Mouse (Mus musculus) splenic B cell, adult 2 months (primary cell): ENCODE measurements around the gene Capn1.

Experiments used
- DNase-seq: peaks from one replicate; pipeline ENCODE4 v3.0.0-alpha.2; 2011; ENCODE audit warnings: low read depth, low spot score
- H3K27me3 ChIP-seq: 2 replicates; pipeline ENCODE4 v1.6.1; 2012; ENCODE audit warnings: mild to moderate bottlenecking, low read length, moderate library complexity, mixed read lengths; ENCODE audit not compliant: control insufficient read depth, poor library complexity, insufficient read depth, severe bottlenecking
- H3K36me3 ChIP-seq: 2 replicates; pipeline ENCODE4 v1.6.1; 2012; ENCODE audit warnings: mild to moderate bottlenecking, low read length, moderate library complexity, mixed read lengths; ENCODE audit not compliant: control insufficient read depth, poor library complexity, insufficient read depth, severe bottlenecking

Gene Capn1

GRCm38 (mm10) chr19:6015511-6016315 is at the start of gene Capn1:
Capn1 (minus strand) TSS chr19:6015897.
- Histone ChIP-seq H3K27me3 (no peaks in the 10 kb centered on the region), H3K36me3 (no peaks in the 10 kb centered on the region)
- DNase-seq, result peak; percentile 54

DNA sequence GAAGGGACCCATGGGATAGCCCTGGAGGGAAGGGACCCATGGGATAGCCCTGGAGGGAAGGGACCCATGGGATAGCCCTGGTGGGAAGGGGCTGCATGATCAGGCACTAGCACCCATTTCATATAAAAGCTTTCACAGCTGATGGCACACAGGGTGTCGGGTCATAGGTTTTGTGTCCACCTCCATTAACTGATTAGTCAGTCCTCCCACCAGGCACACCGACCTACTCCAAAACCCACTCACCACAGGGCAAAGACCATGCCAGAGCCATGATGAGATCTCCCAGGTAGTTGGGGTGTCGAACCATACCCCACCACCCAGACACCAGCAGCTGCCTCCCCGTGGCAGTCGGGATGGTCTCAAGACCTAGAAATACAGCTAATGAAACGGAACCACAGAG is 47.4 kb upstream of the Capn1 start:
- DNase-seq, result no peak
- Histone ChIP-seq H3K27me3 (no peaks in the 10 kb centered on the region), H3K36me3 (peaks cover 3% of the 10 kb centered on the region)

DNA sequence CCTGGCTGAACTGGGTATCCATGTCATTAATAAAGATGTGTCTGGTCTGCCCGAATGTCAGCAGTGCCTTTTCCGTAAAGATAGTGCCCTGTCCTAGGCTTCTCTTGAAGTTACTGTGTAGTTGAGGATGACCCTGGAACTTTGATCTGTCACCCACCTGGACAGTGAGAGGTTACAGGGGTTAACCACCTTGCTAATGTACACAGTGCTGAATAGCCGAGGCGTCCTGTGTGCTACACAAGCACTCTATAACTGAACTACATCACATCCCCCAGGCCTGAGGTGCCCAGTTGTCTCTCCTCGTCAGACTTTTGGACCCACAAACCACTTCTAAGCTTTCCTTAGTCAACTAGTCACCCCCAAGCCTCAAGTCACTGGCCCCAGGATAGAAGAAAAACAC is 46.7 kb upstream of the Capn1 start:
- no peaks in the 10 kb centered on the region for H3K27me3 ChIP-seq
- H3K36me3 ChIP-seq, result peaks cover 3% of the 10 kb centered on the region
- DNase-seq, result no peak

GRCm38 (mm10) chr19:6061641-6062302 is 46.1 kb upstream of the Capn1 start:
- peaks cover 3% of the 10 kb centered on the region for H3K36me3 ChIP-seq
- H3K27me3 ChIP-seq, result no peaks in the 10 kb centered on the region
- peak; percentile 66 for DNase-seq

DNA sequence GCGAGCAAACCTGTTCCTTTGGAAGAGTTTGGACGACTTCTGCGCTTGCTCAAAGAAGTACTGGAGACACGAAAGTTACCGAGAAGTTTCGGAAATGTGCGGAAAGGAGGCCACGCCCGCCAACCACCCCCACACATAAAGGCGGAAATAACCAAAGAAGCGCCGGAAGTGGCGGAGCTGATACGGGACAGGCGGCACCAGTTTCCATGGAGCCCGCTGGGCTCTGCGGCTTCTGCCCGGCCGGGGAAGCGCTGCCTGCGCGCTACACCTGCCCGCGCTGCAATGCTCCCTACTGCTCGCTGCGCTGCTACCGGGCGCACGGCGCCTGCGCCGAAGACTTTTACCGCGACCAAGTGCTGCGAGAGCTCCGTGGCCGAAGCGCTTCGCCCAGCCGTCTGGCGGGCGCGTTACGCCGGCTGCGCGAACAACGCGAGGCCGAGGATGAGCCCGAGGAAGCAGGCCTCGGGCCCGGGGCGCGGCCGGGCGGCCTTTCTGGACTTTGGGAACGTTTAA is 45.4 kb upstream of the Capn1 start, which contains the start of gene Znhit2:
TSS of gene Znhit2 (plus strand) at position 172 of the 513 bp plus-strand sequence.
- Histone ChIP-seq H3K27me3 (no peaks in the 10 kb centered on the region), H3K36me3 (peaks cover 3% of the 10 kb centered on the region)
- DNase-seq, result peak; percentile 94

DNA sequence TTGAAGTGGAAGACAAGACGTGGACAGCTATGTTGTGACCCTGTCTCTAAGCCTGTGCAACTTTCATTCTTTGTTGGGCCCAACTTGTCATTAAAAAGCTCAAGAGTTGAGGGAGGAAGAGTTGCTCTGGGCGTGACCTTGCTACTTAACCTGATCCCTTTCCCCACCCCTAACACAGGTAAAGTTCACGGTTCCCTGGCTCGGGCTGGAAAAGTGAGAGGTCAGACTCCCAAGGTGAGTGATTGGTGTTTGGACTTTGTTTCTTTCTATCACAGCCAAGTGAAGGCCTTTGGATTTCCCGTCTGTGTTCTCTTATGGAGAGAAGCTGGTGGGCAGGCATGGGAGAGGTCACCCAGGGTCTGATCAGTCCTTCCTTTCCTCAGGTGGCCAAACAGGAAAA is 43.3 kb upstream of the Capn1 start:
- DNase-seq, result no peak
- H3K36me3 ChIP-seq, result peaks cover 5% of the 10 kb centered on the region

DNA sequence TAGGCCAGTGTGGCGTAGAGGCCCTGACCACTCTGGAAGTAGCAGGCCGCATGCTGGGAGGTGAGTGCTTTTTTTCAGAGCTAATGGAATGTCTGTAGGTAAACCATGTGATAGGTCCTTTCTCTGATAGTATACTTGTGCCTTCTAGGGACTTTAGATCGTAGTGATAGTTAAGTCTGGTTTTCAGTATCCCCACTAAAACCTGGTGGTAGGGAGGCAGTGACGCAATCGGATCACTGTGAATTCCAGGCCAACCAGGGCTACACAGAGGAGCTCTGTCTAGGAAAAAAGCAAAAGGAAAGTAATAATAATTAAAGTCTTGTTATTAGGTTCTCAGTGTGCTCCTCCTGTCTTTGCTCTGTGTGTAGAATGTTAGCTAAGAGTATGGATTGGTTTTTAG is 42.8 kb upstream of the Capn1 start:
- Histone ChIP-seq H3K36me3 (peaks cover 5% of the 10 kb centered on the region), H3K27me3 (no peaks in the 10 kb centered on the region)
- DNase-seq, result no peak

More for the DNA sequence above, 43.3 kb upstream of the Capn1 start:
- H3K27me3 ChIP-seq, result no peaks in the 10 kb centered on the region

- peak; percentile 99 for DNase-seq
- H3K36me3 ChIP-seq, result peaks cover 11% of the 10 kb centered on the region
- no peaks in the 10 kb centered on the region for H3K27me3 ChIP-seq
Observed at GRCm38 (mm10) chr19:6057313-6058096, 41.8 kb upstream of the Capn1 start, which contains the start of the genes Mrpl49 and Fau. Mrpl49 (minus strand) TSS chr19:6057785. Fau (plus strand) TSS chr19:6057844.

DNA sequence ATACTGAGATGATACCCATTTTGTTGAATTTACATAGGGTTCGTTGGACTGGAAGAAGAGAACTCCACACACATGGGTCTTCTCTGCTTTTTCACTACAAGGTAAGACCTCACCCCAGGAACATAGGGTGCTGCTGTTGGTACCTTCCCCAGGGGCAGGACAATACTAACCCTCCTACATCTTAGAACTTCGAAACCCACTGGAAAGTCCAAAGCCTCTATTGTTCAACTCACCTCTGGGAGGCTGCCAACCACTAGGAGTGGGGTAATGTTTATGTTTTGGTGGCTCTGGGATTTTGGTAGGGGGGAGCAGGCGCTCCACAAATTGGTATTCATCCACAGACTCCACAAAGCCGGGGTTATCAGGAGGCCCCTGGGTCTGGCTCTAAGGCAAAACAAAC is 41.0 kb upstream of the Capn1 start:
- no peak for DNase-seq
- Histone ChIP-seq H3K36me3 (peaks cover 19% of the 10 kb centered on the region), H3K27me3 (no peaks in the 10 kb centered on the region)

DNA sequence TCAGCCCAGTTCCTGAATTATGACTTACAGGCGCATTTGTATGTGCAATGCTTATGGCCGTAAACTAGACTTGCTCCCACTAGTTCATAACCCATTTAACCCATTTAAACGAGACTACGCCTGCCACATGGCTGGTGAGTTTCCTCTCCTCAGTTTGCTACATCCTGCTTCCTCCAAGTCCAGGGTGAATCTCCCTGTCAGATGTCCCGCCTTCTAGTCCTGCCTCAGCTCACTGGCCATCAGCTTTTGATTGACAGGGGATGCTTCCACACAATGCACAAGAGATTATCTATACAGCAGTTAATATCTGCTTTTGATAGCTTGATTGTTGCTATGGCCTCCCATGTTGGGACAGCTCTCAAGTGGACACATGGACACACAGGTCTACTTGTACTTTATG is 38.6 kb upstream of the Capn1 start:
- Histone ChIP-seq H3K36me3 (peaks cover 30% of the 10 kb centered on the region), H3K27me3 (no peaks in the 10 kb centered on the region)
- no peak for DNase-seq

- DNase-seq, result no peak
- Histone ChIP-seq H3K27me3 (no peaks in the 10 kb centered on the region), H3K36me3 (peaks cover 30% of the 10 kb centered on the region)
Observed at GRCm38 (mm10) chr19:6052516-6052915, 36.8 kb upstream of the Capn1 start.

GRCm38 (mm10) chr19:6048681-6049410 is 33.1 kb upstream of the Capn1 start:
- no peaks in the 10 kb centered on the region for H3K27me3 ChIP-seq
- peak; percentile 80 for DNase-seq

GRCm38 (mm10) chr19:6047899-6048166 is 32.1 kb upstream of the Capn1 start:
- Histone ChIP-seq H3K36me3 (peaks cover 23% of the 10 kb centered on the region), H3K27me3 (no peaks in the 10 kb centered on the region)
- DNase-seq, result no peak

More at GRCm38 (mm10) chr19:6048681-6049410, 33.1 kb upstream of the Capn1 start:
- H3K36me3 ChIP-seq, result peaks cover 28% of the 10 kb centered on the region

DNA sequence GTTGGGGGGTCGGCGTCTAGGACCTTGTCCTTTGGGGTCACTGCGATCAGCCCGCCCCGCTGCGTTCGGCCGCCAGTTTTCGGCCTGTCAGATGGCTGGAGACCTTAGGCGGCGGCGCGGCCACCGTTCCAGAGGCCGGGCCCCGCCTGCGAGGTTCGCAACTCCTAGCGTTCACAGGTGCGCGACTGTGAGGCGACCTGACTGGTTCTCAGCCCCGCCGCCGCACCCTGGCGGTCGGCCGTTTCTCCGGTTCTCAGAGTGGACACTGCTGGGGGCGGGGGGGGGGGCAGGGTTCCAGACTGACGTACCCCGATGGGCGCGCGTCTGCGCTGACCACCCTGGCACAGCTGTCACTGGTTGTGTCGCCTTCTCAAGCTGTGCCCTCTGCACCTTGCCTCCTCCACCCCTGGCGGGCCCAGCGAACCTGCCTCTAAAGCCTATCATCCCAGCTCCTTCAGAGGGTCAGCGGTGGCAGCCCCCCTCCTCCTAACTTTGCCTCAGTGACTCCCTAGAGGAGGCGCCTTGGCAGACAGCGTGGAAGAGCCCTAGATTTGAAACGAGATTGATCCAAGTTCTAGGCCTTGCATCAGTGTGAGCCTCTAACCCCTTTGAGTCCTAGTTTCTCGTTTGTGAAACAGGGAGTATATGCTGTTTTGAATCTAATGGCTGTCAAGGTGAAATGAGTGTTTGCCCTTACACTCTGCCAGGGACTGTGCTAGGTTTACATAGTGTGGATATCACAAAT is 31.6 kb upstream of the Capn1 start:
- no peak for DNase-seq

More for the DNA sequence above, 31.6 kb upstream of the Capn1 start:
- Histone ChIP-seq H3K36me3 (peaks cover 20% of the 10 kb centered on the region), H3K27me3 (no peaks in the 10 kb centered on the region)
